Mouse (Mus musculus) limb, embryonic 13.5 days (tissue): ENCODE measurements around the gene Ifi211. TPM values are rescaled to one million over a fixed set of nuclear protein-coding genes. Genes with fewer than 3 reads are reported as not detected.
"Not testable (repeated sequence)": the region's sequence is repeated elsewhere in the genome, so short reads cannot be mapped to it uniquely, and the experiment has no call there.

Source experiments
- ATAC-seq: fragments of 200-750 bp; cut with Nextera tagmentation; 2 replicates; pipeline ENCODE4 v1.8.0; 2017; ENCODE audit warnings: low read depth, moderate number of reproducible peaks, moderate TSS enrichment; ENCODE audit not compliant: low FRiP score
- H3K27ac ChIP-seq: fragments of 300-500 bp; sonication (generic); 2 replicates; pipeline ENCODE4 v1.5.1; 2015; ENCODE audit warnings: inconsistent platforms, mild to moderate bottlenecking, moderate library complexity
- H3K27me3 ChIP-seq: fragments of 300-500 bp; sonication (generic); 2 replicates; pipeline ENCODE4 v1.6.1; 2015; ENCODE audit warnings: mild to moderate bottlenecking, inconsistent platforms
- H3K36me3 ChIP-seq: fragments of 300-500 bp; sonication (generic); 2 replicates; pipeline ENCODE4 v1.6.1; 2015; ENCODE audit warnings: inconsistent platforms, mild to moderate bottlenecking, moderate library complexity
- H3K4me1 ChIP-seq: fragments of 300-500 bp; sonication (generic); 2 replicates; pipeline ENCODE4 v1.6.1; 2015; ENCODE audit warnings: inconsistent platforms
- H3K4me2 ChIP-seq: fragments of 300-500 bp; sonication (generic); replicated peaks from 2 replicates; pipeline ENCODE4 v1.6.1; 2015; ENCODE audit warnings: inconsistent platforms, mild to moderate bottlenecking, moderate library complexity
- H3K4me3 ChIP-seq: fragments of 300-500 bp; sonication (generic); 2 replicates; pipeline ENCODE4 v1.5.1; 2015; ENCODE audit warnings: moderate library complexity, mild to moderate bottlenecking, inconsistent platforms
- H3K9ac ChIP-seq: fragments of 300-500 bp; sonication (generic); 2 replicates; pipeline ENCODE4 v1.6.1; 2015; ENCODE audit warnings: mild to moderate bottlenecking, inconsistent platforms
- H3K9me3 ChIP-seq: fragments of 300-500 bp; sonication (generic); 2 replicates; pipeline ENCODE4 v1.6.1; 2016; ENCODE audit warnings: inconsistent platforms
- WGBS: fragments of 180-500 bp; shearing (Covaris S2); methylation state at CpG from one replicate; pipeline ENCODE4 v1.1.7; 2015; 5-methylcytosine and 5-hydroxymethylcytosine counted together
- polyA plus RNA-seq: library from polyadenylated mRNA; unstranded; fragments of >200 nt; fragmentation: Nextera tagmentation; extraction: Ambion mirVana; gene quantifications from 2 replicates; pipeline ENCODE4 v1.2.1, GENCODE M21; 2015

Gene Ifi211
- polyA plus RNA-seq, 1 experiment from 2014 or later: 0.48 TPM

- H3K27ac ChIP-seq, H3K4me2 ChIP-seq, H3K9me3 ChIP-seq, H3K27me3 ChIP-seq, ATAC-seq, H3K4me1 ChIP-seq, H3K4me3 ChIP-seq, H3K36me3 ChIP-seq, H3K9ac ChIP-seq: not testable (repeated sequence)
Measured at GRCm38 (mm10) chr1:173853711-173854110, 59.1 kb downstream of the Ifi211 start.

- not testable (repeated sequence) for H3K36me3 ChIP-seq, H3K9me3 ChIP-seq, H3K27me3 ChIP-seq, H3K4me3 ChIP-seq, H3K4me1 ChIP-seq, ATAC-seq, H3K9ac ChIP-seq, H3K4me2 ChIP-seq, H3K27ac ChIP-seq
- WGBS: 56% methylated on average over 4 of the region's 4 CpGs
Measured at GRCm38 (mm10) chr1:173852853-173853252, 60.0 kb downstream of the Ifi211 start.

Other genes with a start within 250 kb of the Ifi211 start
- not detected in 2 replicates for gene Ifi208, start 239.4 kb downstream of the Ifi211 start, polyA plus RNA-seq
- 0.52 and 0.78 TPM in 2 replicates for gene Ifi207, start 171.3 kb downstream of the Ifi211 start, polyA plus RNA-seq
- gene Ifi204, start 146.1 kb downstream of the Ifi211 start, polyA plus RNA-seq: 1.3 and 1.4 TPM in 2 replicates
- 1.1 and 1.7 TPM in 2 replicates for gene Mndal, start 29.4 kb upstream of the Ifi211 start, polyA plus RNA-seq
- gene Ifi203, start 29.6 kb upstream of the Ifi211 start, polyA plus RNA-seq: 0.70 and 0.78 TPM in 2 replicates
- 0.57 and 0.60 TPM in 2 replicates for gene Ifi202b, start 69.7 kb upstream of the Ifi211 start, polyA plus RNA-seq
- gene Ifi205, start 118.8 kb upstream of the Ifi211 start, polyA plus RNA-seq: 0.22 and 0.29 TPM in 2 replicates
- 0.05 TPM in 1 of 2 replicates, not detected in the other for gene Olfr433, start 127.7 kb upstream of the Ifi211 start, polyA plus RNA-seq
- not detected in 2 replicates for gene Olfr432, start 136.2 kb upstream of the Ifi211 start, polyA plus RNA-seq
- not detected in 2 replicates for gene Olfr430, start 153.6 kb upstream of the Ifi211 start, polyA plus RNA-seq
- gene Olfr429, start 171.3 kb upstream of the Ifi211 start, polyA plus RNA-seq: not detected in 2 replicates
- gene Olfr427, start 183.8 kb upstream of the Ifi211 start, polyA plus RNA-seq: not detected in 2 replicates
- not detected in 2 replicates for gene Olfr231, start 208.1 kb upstream of the Ifi211 start, polyA plus RNA-seq
- gene Olfr424, start 218.5 kb upstream of the Ifi211 start, polyA plus RNA-seq: not detected in 2 replicates
- not detected in 2 replicates for gene Olfr420, start 242.6 kb upstream of the Ifi211 start, polyA plus RNA-seq